Mouse (Mus musculus): ENCODE measurements around the gene Trpm5. TPM values are rescaled to one million over a fixed set of nuclear protein-coding genes. Genes with fewer than 3 reads are reported as not detected.

Gene Trpm5
- polyA plus RNA-seq, 1 experiment = 13.1 TPM

- no peaks in the 10 kb centered on the region for H3K27me3 ChIP-seq (ENCODE audit: control insufficient read depth, insufficient read depth, low read length)
These were observed 74.4 kb downstream of the Trpm5 start for GRCm38 (mm10) chr7:143020040-143020439.

More at GRCm38 (mm10) chr7:143020040-143020439, 74.4 kb downstream of the Trpm5 start:
- H3K4me3 ChIP-seq (ENCODE audit: low read depth, low read length) = no peak overlapping the region
- no peak for TF ChIP-seq CTCF (IDR thresholded peaks at IDR 0.05; ENCODE audit: extremely low read depth, insufficient read length, insufficient replicate concordance, low read depth, low read length)
- TF ChIP-seq POLR2A (IDR thresholded peaks at IDR 0.05; ENCODE audit: low read depth, low read length) = no peak
- peaks cover 5% of the 10 kb centered on the region; the same call in 1 of the 2 replicates for H3K4me1 ChIP-seq (ENCODE audit: control insufficient read depth, insufficient read depth, insufficient read length, low read length)
- H3K36me3 ChIP-seq (ENCODE audit: control insufficient read depth, insufficient read depth, low read length) = no peaks in the 10 kb centered on the region
- peak overlapping the region; percentile 2; the same call in 1 of the 2 replicates for H3K27ac ChIP-seq (ENCODE audit: insufficient read depth, low read depth, low read length)

Other genes starting within 250 kb of the Trpm5 start
- 0.23 and 2.3 TPM in 2 replicates for gene Th, start 163.5 kb downstream of the Trpm5 start, polyA plus RNA-seq (2012; rRNA removed)
- gene Ascl2, start 125.4 kb downstream of the Trpm5 start, polyA plus RNA-seq (2012; rRNA removed) = 9.8 and 18.1 TPM in 2 replicates
- 2.1 and 3.5 TPM in 2 replicates for gene Tspan32, start 89.6 kb downstream of the Trpm5 start, polyA plus RNA-seq (2012; rRNA removed)
- 206 and 227 TPM in 2 replicates for gene Cd81, start 41.9 kb downstream of the Trpm5 start, polyA plus RNA-seq (2012; rRNA removed)
- 46.9 and 60.0 TPM in 2 replicates for gene Tssc4, start 25.4 kb downstream of the Trpm5 start, polyA plus RNA-seq (2012; rRNA removed)
- 24.0 and 41.8 TPM in 2 replicates for gene Kcnq1, start 11.7 kb upstream of the Trpm5 start, polyA plus RNA-seq (2012; rRNA removed)

Measured in small intestine, adult 2 months (tissue).